Mouse (Mus musculus): ENCODE data around the gene Gm826. TPM values are rescaled to one million over a fixed set of nuclear protein-coding genes. Genes with fewer than 3 reads are reported as not detected.

Gm826 gene
- polyA plus RNA-seq, 1 experiment, result 0.18 TPM

DNA sequence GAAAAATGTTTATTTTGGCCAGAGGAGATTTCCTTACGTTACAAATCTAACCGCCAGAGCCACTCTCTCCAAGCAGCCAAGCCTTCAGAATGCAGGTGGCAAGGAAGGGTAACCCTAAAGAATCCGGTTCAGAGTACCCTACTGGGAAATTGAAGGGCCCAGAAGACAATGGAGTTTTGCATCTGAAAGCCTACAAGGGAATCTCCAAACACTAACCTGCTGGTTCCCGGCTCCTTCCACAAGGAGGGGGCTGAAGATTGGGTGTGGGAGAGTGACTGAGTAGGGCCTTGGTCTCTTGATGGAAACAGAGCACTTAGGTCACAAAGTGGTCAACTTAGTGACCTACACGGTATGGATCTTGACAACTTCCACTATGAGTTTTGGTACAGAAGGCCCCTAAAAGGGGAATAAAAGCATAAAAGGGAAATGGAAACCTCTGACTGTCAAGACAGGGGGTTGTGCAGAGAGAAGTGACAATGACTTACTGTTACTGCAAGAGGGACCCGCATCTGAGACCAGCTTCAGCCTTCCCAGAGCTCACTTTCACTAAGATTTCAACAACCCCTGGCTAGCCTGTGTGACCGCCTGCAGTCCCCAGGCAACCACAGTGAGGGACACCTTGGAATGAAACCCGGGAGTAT, 26.4 kb upstream of the Gm826 start:
- no peak for DNase-seq
- no peak overlapping the region for H3K27ac ChIP-seq (ENCODE audit: insufficient read depth, low read length)
- no peak for TF ChIP-seq CTCF (IDR thresholded peaks at IDR 0.05; ENCODE audit: borderline replicate concordance, insufficient read depth, low read depth, low read length)
- TF ChIP-seq POLR2A (IDR thresholded peaks at IDR 0.05; ENCODE audit: borderline replicate concordance, insufficient read depth, low read length), result no peak
- no peaks in the 10 kb centered on the region for H3K4me1 ChIP-seq (ENCODE audit: control insufficient read depth, insufficient read depth, low read length)
- WGBS, result 35% methylated on average over 8 of the region's 8 CpGs
- no peaks in the 10 kb centered on the region; the same call in 1 of the 2 replicates for H3K27me3 ChIP-seq (ENCODE audit: control insufficient read depth, insufficient read depth, low read length)
- no peak overlapping the region for H3K4me3 ChIP-seq (replicated peaks; ENCODE audit: insufficient read depth, low read depth, low read length)

DNA sequence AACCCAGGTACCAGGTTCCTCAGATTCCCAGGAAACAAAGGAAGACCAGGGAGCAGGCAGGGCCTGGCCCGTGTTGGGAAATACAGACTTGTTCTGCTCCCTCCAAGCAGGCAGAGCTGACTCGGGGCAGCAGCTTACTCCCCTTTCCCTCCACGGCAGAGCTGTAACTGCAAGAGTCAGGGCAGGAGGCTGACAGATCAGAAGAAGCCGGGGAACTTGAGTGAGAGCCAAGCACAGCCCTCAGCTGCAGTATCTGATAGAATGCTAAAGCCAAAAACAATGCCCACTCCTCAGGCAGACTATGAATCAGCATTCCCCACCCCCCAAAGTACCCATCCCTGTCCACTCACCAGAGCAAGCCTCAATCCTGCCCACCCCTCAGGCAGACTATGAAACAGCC, 24.9 kb upstream of the Gm826 start:
- no peaks in the 10 kb centered on the region for H3K4me1 ChIP-seq (ENCODE audit: control insufficient read depth, insufficient read depth, low read length)
- H3K27me3 ChIP-seq (ENCODE audit: control insufficient read depth, insufficient read depth, low read length), result no peaks in the 10 kb centered on the region
- TF ChIP-seq POLR2A (IDR thresholded peaks at IDR 0.05; ENCODE audit: borderline replicate concordance, insufficient read depth, low read length) (no peak), CTCF (IDR thresholded peaks at IDR 0.05; ENCODE audit: borderline replicate concordance, insufficient read depth, low read depth, low read length) (no peak)
- no peak for DNase-seq
- no peak overlapping the region for H3K27ac ChIP-seq (ENCODE audit: insufficient read depth, low read length)
- WGBS, result 10% methylated on average over 4 of the region's 4 CpGs
- no peak overlapping the region for H3K4me3 ChIP-seq (replicated peaks; ENCODE audit: insufficient read depth, low read depth, low read length)

DNA sequence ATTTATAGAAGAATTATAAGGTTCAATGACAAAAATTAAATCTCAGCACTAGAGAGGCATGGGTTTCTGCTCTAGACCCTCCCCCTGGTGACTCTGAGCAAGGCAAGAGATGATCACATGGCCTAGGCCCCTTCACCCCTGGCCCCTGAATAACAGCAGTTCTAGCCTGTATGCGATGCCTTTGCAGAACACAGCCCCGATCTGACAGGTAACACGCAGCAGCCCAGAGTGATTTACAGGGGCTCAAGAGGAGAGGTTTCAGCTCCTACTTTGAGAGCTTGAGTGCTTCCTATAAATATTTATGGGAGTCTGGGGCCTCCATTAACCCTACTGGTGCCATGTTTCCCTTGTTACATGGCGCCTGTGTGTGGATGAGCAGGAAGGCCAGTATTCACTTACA, 23.5 kb upstream of the Gm826 start:
- TF ChIP-seq POLR2A (IDR thresholded peaks at IDR 0.05; ENCODE audit: borderline replicate concordance, insufficient read depth, low read length), result no peak
- TF ChIP-seq CTCF (IDR thresholded peaks at IDR 0.05; ENCODE audit: borderline replicate concordance, insufficient read depth, low read depth, low read length), result no peak
- Histone ChIP-seq H3K27me3 (ENCODE audit: control insufficient read depth, insufficient read depth, low read length) (no peaks in the 10 kb centered on the region; the same call in 1 of the 2 replicates), H3K4me1 (ENCODE audit: control insufficient read depth, insufficient read depth, low read length) (no peaks in the 10 kb centered on the region), H3K4me3 (replicated peaks; ENCODE audit: insufficient read depth, low read depth, low read length) (no peak overlapping the region), H3K27ac (ENCODE audit: insufficient read depth, low read length) (no peak overlapping the region)
- no peak for DNase-seq
- WGBS, result 78% methylated on average over 4 of the region's 4 CpGs

DNA sequence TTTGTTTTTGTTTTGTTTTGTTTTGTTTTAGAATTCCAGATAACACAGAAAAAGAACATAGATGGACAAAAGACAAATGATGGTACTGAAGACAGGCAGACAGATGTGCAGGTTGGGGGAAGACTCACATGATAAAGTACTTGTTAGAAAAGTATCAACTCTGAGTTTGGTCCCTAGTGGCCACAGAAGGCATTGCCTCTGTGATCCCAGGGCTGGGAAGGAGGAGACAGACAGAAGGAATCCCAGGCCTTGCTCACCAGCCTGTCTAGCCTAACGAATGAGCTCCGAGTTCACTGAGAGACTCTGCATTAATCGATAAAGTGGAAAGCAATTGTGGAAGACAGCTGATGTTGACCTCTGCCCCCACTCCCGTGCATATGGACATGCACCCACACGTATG, 22.2 kb upstream of the Gm826 start:
- Histone ChIP-seq H3K4me1 (ENCODE audit: control insufficient read depth, insufficient read depth, low read length) (no peaks in the 10 kb centered on the region), H3K27ac (ENCODE audit: insufficient read depth, low read length) (no peak overlapping the region), H3K4me3 (replicated peaks; ENCODE audit: insufficient read depth, low read depth, low read length) (no peak overlapping the region), H3K27me3 (ENCODE audit: control insufficient read depth, insufficient read depth, low read length) (no peaks in the 10 kb centered on the region; the same call in 1 of the 2 replicates)
- no peak for DNase-seq
- WGBS, result 56% methylated on average over 5 of the region's 5 CpGs
- TF ChIP-seq CTCF (IDR thresholded peaks at IDR 0.05; ENCODE audit: borderline replicate concordance, insufficient read depth, low read depth, low read length) (no peak), POLR2A (IDR thresholded peaks at IDR 0.05; ENCODE audit: borderline replicate concordance, insufficient read depth, low read length) (no peak)

DNA sequence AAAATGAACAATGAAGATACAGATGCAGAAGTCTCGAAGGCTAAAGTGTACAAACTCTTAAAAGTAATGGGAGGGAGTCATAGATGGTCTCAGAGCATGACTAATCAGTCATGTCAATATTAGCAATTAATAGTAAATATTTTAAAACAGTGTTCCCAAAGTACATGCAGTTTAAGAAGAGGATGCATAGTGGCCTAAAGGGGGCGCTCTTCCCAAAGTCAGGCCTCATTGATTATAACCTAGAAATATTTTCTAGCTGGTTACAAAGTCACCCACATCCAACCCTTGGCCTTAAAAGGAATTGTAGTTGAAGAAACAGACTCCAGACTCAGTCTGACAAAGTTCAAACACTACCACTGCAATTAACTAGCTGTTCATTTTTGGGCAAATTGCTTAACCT, 20.4 kb upstream of the Gm826 start:
- no peaks in the 10 kb centered on the region; the same call in 1 of the 2 replicates for H3K27me3 ChIP-seq (ENCODE audit: control insufficient read depth, insufficient read depth, low read length)
- no peaks in the 10 kb centered on the region for H3K4me1 ChIP-seq (ENCODE audit: control insufficient read depth, insufficient read depth, low read length)
- no peak overlapping the region for H3K4me3 ChIP-seq (replicated peaks; ENCODE audit: insufficient read depth, low read depth, low read length)
- TF ChIP-seq POLR2A (IDR thresholded peaks at IDR 0.05; ENCODE audit: borderline replicate concordance, insufficient read depth, low read length), result no peak
- no peak for TF ChIP-seq CTCF (IDR thresholded peaks at IDR 0.05; ENCODE audit: borderline replicate concordance, insufficient read depth, low read depth, low read length)
- no peak overlapping the region for H3K27ac ChIP-seq (ENCODE audit: insufficient read depth, low read length)
- WGBS, result 64% methylated on average over 2 of the region's 2 CpGs
- DNase-seq, result no peak

DNA sequence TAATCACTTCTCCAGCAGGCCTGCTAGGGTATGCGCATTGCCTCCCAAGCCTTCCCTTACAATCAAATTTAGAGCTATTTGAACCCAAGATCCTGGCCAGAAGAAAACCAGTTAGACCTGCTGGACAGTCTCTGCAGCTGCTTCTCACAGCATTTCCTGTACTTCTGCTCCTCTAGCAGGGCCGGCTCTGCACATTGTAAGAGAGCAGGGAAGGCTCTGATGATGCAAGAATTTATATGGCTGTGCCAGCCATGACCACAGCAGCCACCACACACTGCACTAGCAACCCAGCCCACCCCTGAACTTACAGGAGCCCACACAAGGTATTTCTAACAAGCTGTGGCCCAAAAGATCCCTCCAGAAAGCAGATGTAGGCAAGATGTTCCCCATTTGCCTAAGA, 19.6 kb upstream of the Gm826 start:
- Histone ChIP-seq H3K4me1 (ENCODE audit: control insufficient read depth, insufficient read depth, low read length) (no peaks in the 10 kb centered on the region), H3K4me3 (replicated peaks; ENCODE audit: insufficient read depth, low read depth, low read length) (no peak overlapping the region), H3K27me3 (ENCODE audit: control insufficient read depth, insufficient read depth, low read length) (no peaks in the 10 kb centered on the region; the same call in 1 of the 2 replicates), H3K27ac (ENCODE audit: insufficient read depth, low read length) (no peak overlapping the region)
- DNase-seq, result no peak
- TF ChIP-seq POLR2A (IDR thresholded peaks at IDR 0.05; ENCODE audit: borderline replicate concordance, insufficient read depth, low read length) (no peak), CTCF (IDR thresholded peaks at IDR 0.05; ENCODE audit: borderline replicate concordance, insufficient read depth, low read depth, low read length) (no peak)
- 72% methylated on average over 2 of the region's 2 CpGs for WGBS

DNA sequence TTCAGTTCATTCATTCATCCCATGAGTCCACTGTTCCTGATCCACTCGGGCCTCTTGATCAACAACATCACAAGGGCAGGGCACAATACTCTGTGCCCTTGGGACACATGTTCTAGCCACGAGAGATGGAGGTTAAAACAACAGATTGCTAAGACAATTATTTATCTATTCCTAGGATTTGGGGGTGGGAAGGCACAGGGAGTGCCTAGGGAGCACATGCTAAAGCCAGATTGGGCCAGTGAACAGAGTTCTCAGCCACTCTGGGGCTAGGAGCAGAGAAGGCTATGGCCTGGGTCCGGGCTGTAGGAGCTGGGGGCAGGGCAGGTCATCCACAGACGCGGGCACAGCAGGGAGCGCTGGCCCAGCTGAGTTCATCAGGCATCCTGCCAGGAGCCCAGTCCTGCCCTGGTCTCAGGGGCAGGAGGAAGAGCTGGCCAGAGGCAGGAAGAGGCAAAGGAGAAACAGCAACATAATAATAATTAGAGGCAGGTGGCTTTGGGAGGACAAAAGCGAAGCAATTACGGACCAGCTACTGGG, 17.1 kb upstream of the Gm826 start:
- H3K27me3 ChIP-seq (ENCODE audit: control insufficient read depth, insufficient read depth, low read length), result no peaks in the 10 kb centered on the region; the same call in 1 of the 2 replicates
- no peaks in the 10 kb centered on the region for H3K4me1 ChIP-seq (ENCODE audit: control insufficient read depth, insufficient read depth, low read length)
- no peak for DNase-seq
- no peak for TF ChIP-seq CTCF (IDR thresholded peaks at IDR 0.05; ENCODE audit: borderline replicate concordance, insufficient read depth, low read depth, low read length)
- TF ChIP-seq POLR2A (IDR thresholded peaks at IDR 0.05; ENCODE audit: borderline replicate concordance, insufficient read depth, low read length), result no peak
- H3K4me3 ChIP-seq (replicated peaks; ENCODE audit: insufficient read depth, low read depth, low read length), result no peak overlapping the region
- H3K27ac ChIP-seq (ENCODE audit: insufficient read depth, low read length), result no peak overlapping the region
- WGBS, result 31% methylated on average over 8 of the region's 8 CpGs

DNA sequence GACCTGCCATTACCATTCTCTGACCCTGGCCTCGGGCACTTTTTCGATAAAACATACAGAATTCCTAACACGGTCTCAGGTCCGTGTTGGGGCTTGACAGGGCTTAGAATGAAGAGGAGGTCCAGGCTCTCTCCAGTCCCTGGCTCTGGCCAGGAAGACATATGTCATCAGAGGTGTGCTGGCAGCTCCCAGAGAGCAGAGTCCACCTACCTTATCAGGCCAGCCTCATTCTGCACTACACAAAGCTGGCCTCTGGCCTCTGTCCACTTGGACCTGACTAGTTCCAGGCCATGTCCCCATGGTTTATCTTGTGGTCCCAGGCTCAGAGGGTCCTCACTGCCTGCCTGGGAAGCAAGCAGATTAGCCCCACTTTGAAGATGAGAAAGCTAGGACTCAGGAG, 15.6 kb upstream of the Gm826 start:
- Histone ChIP-seq H3K27me3 (ENCODE audit: control insufficient read depth, insufficient read depth, low read length) (no peaks in the 10 kb centered on the region; the same call in 1 of the 2 replicates), H3K4me3 (replicated peaks; ENCODE audit: insufficient read depth, low read depth, low read length) (no peak overlapping the region), H3K4me1 (ENCODE audit: control insufficient read depth, insufficient read depth, low read length) (no peaks in the 10 kb centered on the region), H3K27ac (ENCODE audit: insufficient read depth, low read length) (no peak overlapping the region)
- TF ChIP-seq POLR2A (IDR thresholded peaks at IDR 0.05; ENCODE audit: borderline replicate concordance, insufficient read depth, low read length) (no peak), CTCF (IDR thresholded peaks at IDR 0.05; ENCODE audit: borderline replicate concordance, insufficient read depth, low read depth, low read length) (no peak)
- DNase-seq, result no peak
- 78% methylated on average over 4 of the region's 4 CpGs for WGBS
